Mouse (Mus musculus) hindbrain, embryonic 13.5 days (tissue): ENCODE measurements around the gene Pex14. TPM values are rescaled to one million over a fixed set of nuclear protein-coding genes. Genes with fewer than 3 reads are reported as not detected.
"Not testable (repeated sequence)": the region's sequence is repeated elsewhere in the genome, so short reads cannot be mapped to it uniquely, and the experiment has no call there.

Experiments used
- ATAC-seq: fragments of 200-750 bp; cut with Nextera tagmentation; 2 replicates; pipeline ENCODE4 v1.8.0; 2017; ENCODE audit warnings: moderate TSS enrichment; ENCODE audit not compliant: low FRiP score
- H3K27ac ChIP-seq: fragments of 300-500 bp; sonication (generic); 2 replicates; pipeline ENCODE4 v1.5.1; 2015; ENCODE audit warnings: inconsistent platforms, mild to moderate bottlenecking, moderate library complexity
- H3K27me3 ChIP-seq: fragments of 300-500 bp; sonication (generic); 2 replicates; pipeline ENCODE4 v1.6.1; 2015; ENCODE audit warnings: mild to moderate bottlenecking, inconsistent platforms
- H3K36me3 ChIP-seq: fragments of 300-500 bp; sonication (generic); 2 replicates; pipeline ENCODE4 v1.6.1; 2015; ENCODE audit warnings: mild to moderate bottlenecking, inconsistent platforms
- H3K4me1 ChIP-seq: fragments of 300-500 bp; sonication (generic); replicated peaks from 2 replicates; pipeline ENCODE4 v1.6.1; 2015; ENCODE audit warnings: inconsistent platforms
- H3K4me2 ChIP-seq: fragments of 300-500 bp; sonication (generic); 2 replicates; pipeline ENCODE4 v1.6.1; 2015; ENCODE audit warnings: inconsistent platforms, mild to moderate bottlenecking, moderate library complexity
- H3K4me3 ChIP-seq: fragments of 300-500 bp; sonication (generic); 2 replicates; pipeline ENCODE4 v1.5.1; 2015; ENCODE audit warnings: mild to moderate bottlenecking, inconsistent platforms
- H3K9ac ChIP-seq: fragments of 300-500 bp; sonication (generic); 2 replicates; pipeline ENCODE4 v1.6.1; 2015; ENCODE audit warnings: mild to moderate bottlenecking, inconsistent platforms
- H3K9me3 ChIP-seq: fragments of 300-500 bp; sonication (generic); 2 replicates; pipeline ENCODE4 v1.6.1; 2016; ENCODE audit warnings: inconsistent platforms
- WGBS: fragments of 180-500 bp; shearing (Covaris S2); methylation state at CpG from one replicate; pipeline ENCODE4 v1.1.7; 2015; 5-methylcytosine and 5-hydroxymethylcytosine counted together
- polyA plus RNA-seq: library from polyadenylated mRNA; unstranded; fragments of >200 nt; fragmentation: Nextera tagmentation; extraction: Ambion mirVana; gene quantifications from 2 replicates; pipeline ENCODE4 v1.2.1, GENCODE M21; 2015

Gene Pex14
- polyA plus RNA-seq, 1 experiment from 2014 or later = 52.6 TPM

- Histone ChIP-seq H3K4me2 (no peak overlapping the region), H3K27ac (no peak overlapping the region), H3K9ac (no peak overlapping the region), H3K4me1 (peaks cover 9% of the 10 kb centered on the region), H3K9me3 (no peaks in the 10 kb centered on the region), H3K4me3 (no peak overlapping the region), H3K36me3 (peaks cover 37% of the 10 kb centered on the region), H3K27me3 (no peaks in the 10 kb centered on the region)
- 90% methylated on average over 21 of the region's 21 CpGs for WGBS
- no peak for ATAC-seq
Observed at GRCm38 (mm10) chr4:149131789-149132565, 32.3 kb upstream of the Pex14 start.

- no peak for ATAC-seq
- H3K9me3 ChIP-seq = no peaks in the 10 kb centered on the region
- peaks cover under 1% of the 10 kb centered on the region; the same call in 1 of the 2 replicates for H3K4me1 ChIP-seq
- H3K4me3 ChIP-seq = no peak overlapping the region
- no peak overlapping the region for H3K27ac ChIP-seq
- H3K9ac ChIP-seq = no peak overlapping the region
- WGBS = 89% methylated on average over 23 of the region's 23 CpGs
- H3K4me2 ChIP-seq = no peak overlapping the region
- H3K36me3 ChIP-seq = peaks cover 37% of the 10 kb centered on the region
- H3K27me3 ChIP-seq = no peaks in the 10 kb centered on the region
Observed at GRCm38 (mm10) chr4:149131021-149131752, 31.5 kb upstream of the Pex14 start.

- H3K9ac ChIP-seq = no peak overlapping the region
- H3K4me3 ChIP-seq = no peak overlapping the region
- H3K4me2 ChIP-seq = no peak overlapping the region
- no peaks in the 10 kb centered on the region for H3K27me3 ChIP-seq
- 0 out of 2 replicates have a peak, but pooled peaks cover 3% of the 10 kb centered on the region for H3K4me1 ChIP-seq
- no peak overlapping the region for H3K27ac ChIP-seq
- H3K36me3 ChIP-seq = peaks cover 40% of the 10 kb centered on the region
- ATAC-seq = no peak
- no peaks in the 10 kb centered on the region for H3K9me3 ChIP-seq
- 83% methylated on average over 18 of the region's 18 CpGs for WGBS
Observed at GRCm38 (mm10) chr4:149128467-149128866, 28.8 kb upstream of the Pex14 start.

GRCm38 (mm10) chr4:149126663-149127062, 27.0 kb upstream of the Pex14 start, which contains the start of gene Cort:
Cort (minus strand) TSS chr4:149126763.
- 89% methylated on average over 11 of the region's 11 CpGs for WGBS
- no peak for ATAC-seq
- Histone ChIP-seq H3K9me3 (no peaks in the 10 kb centered on the region), H3K27me3 (no peaks in the 10 kb centered on the region), H3K4me1 (0 out of 2 replicates have a peak, but pooled peaks cover 3% of the 10 kb centered on the region), H3K4me3 (no peak within 1 kb of the TSS), H3K36me3 (peaks cover 45% of the 10 kb centered on the region), H3K9ac (no peak within 1 kb of the TSS), H3K27ac (no peak within 1 kb of the TSS), H3K4me2 (no peak within 1 kb of the TSS)

- Histone ChIP-seq H3K4me1 (0 out of 2 replicates have a peak, but pooled peaks cover 3% of the 10 kb centered on the region), H3K27me3 (no peaks in the 10 kb centered on the region)
- 77% methylated on average over 6 of the region's 6 CpGs for WGBS
Observed at GRCm38 (mm10) chr4:149126115-149126509, 26.4 kb upstream of the Pex14 start.

GRCm38 (mm10) chr4:149125341-149126114, 25.9 kb upstream of the Pex14 start:
- Histone ChIP-seq H3K4me1 (0 out of 2 replicates have a peak, but pooled peaks cover 3% of the 10 kb centered on the region), H3K9me3 (no peaks in the 10 kb centered on the region), H3K36me3 (peaks cover 36% of the 10 kb centered on the region), H3K27ac (no peak overlapping the region), H3K4me2 (no peak overlapping the region), H3K27me3 (no peaks in the 10 kb centered on the region), H3K4me3 (no peak overlapping the region), H3K9ac (no peak overlapping the region)
- no peak for ATAC-seq
- 41% methylated on average over 11 of the region's 11 CpGs for WGBS

More at GRCm38 (mm10) chr4:149126115-149126509, 26.4 kb upstream of the Pex14 start:
- Histone ChIP-seq H3K4me2 (no peak overlapping the region), H3K36me3 (peaks cover 40% of the 10 kb centered on the region), H3K27ac (no peak overlapping the region), H3K9me3 (no peaks in the 10 kb centered on the region), H3K9ac (no peak overlapping the region), H3K4me3 (no peak overlapping the region)
- ATAC-seq = no peak

GRCm38 (mm10) chr4:149123432-149123831, 23.8 kb upstream of the Pex14 start:
- peaks cover 39% of the 10 kb centered on the region for H3K36me3 ChIP-seq
- no peak overlapping the region for H3K27ac ChIP-seq
- no peak overlapping the region for H3K4me3 ChIP-seq
- ATAC-seq = no peak
- no peak overlapping the region for H3K4me2 ChIP-seq
- no peaks in the 10 kb centered on the region for H3K27me3 ChIP-seq
- H3K4me1 ChIP-seq = 0 out of 2 replicates have a peak, but pooled peaks cover 3% of the 10 kb centered on the region
- 75% methylated on average over 5 of the region's 5 CpGs for WGBS
- no peak overlapping the region for H3K9ac ChIP-seq
- H3K9me3 ChIP-seq = no peaks in the 10 kb centered on the region

- ATAC-seq, H3K4me3 ChIP-seq, H3K27ac ChIP-seq, H3K9ac ChIP-seq, H3K27me3 ChIP-seq, H3K4me2 ChIP-seq, H3K9me3 ChIP-seq, H3K4me1 ChIP-seq: not testable (repeated sequence)
- 84% methylated on average over 12 of the region's 12 CpGs for WGBS
- peaks cover 43% of the 10 kb centered on the region for H3K36me3 ChIP-seq
Observed at GRCm38 (mm10) chr4:149119978-149120562, 20.4 kb upstream of the Pex14 start.

GRCm38 (mm10) chr4:149103875-149104561, 4.3 kb upstream of the Pex14 start, which contains the start of gene Dffa:
Dffa (plus strand) TSS chr4:149104146.
- WGBS = 1% methylated on average over 35 of the region's 35 CpGs
- H3K4me3 ChIP-seq = peak within 1 kb of the TSS; percentile 82
- H3K27me3 ChIP-seq = no peaks in the 10 kb centered on the region
- peak within 1 kb of the TSS; percentile 52 for H3K27ac ChIP-seq
- H3K4me2 ChIP-seq = peak within 1 kb of the TSS; percentile 93
- peak; percentile 87 for ATAC-seq
- peak within 1 kb of the TSS; percentile 91 for H3K9ac ChIP-seq
- H3K4me1 ChIP-seq = peaks cover 10% of the 10 kb centered on the region
- no peaks in the 10 kb centered on the region for H3K9me3 ChIP-seq
- peaks cover 30% of the 10 kb centered on the region for H3K36me3 ChIP-seq

GRCm38 (mm10) chr4:149101456-149101855, 1.8 kb upstream of the Pex14 start:
- ATAC-seq = no peak
- H3K27me3 ChIP-seq = no peaks in the 10 kb centered on the region
- no peak overlapping the region for H3K4me3 ChIP-seq
- no peak overlapping the region for H3K9ac ChIP-seq
- WGBS = 89% methylated on average over 3 of the region's 3 CpGs
- H3K27ac ChIP-seq = no peak overlapping the region
- H3K36me3 ChIP-seq = peaks cover 5% of the 10 kb centered on the region
- no peaks in the 10 kb centered on the region for H3K9me3 ChIP-seq
- H3K4me1 ChIP-seq = peaks cover 23% of the 10 kb centered on the region
- no peak overlapping the region for H3K4me2 ChIP-seq

GRCm38 (mm10) chr4:149100449-149100848, 773 bp upstream of the Pex14 start:
- ATAC-seq, H3K4me2 ChIP-seq, H3K9ac ChIP-seq, H3K36me3 ChIP-seq, H3K27me3 ChIP-seq, H3K4me3 ChIP-seq, H3K27ac ChIP-seq, H3K9me3 ChIP-seq: not testable (repeated sequence)
- peaks cover 23% of the 10 kb centered on the region for H3K4me1 ChIP-seq
- WGBS = 88% methylated on average over 12 of the region's 12 CpGs
